Mouse (Mus musculus): ENCODE results near the gene Acot11.
"Not testable (repeated sequence)": the region's sequence is repeated elsewhere in the genome, so short reads cannot be mapped to it uniquely, and the experiment has no call there.

The Acot11 gene

DNA sequence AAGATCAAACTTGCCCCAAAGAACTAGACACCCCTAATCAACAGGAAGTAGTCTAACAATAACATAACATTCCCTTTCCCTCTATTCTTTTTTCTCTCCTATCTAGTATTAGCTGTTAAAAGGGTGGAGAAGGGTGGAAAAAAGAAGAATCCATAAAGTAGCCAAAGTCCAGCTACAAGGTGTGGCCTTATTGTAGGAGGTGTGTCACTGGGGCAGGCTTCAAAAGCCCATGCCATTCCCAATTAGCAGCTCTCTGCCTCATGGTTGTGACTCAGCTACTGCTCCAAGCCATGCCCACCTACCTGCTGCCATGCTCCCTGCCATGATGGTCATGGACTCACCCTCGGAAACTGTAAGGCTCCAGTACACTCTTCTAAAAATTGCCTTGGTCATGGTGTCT lies 32.2 kb downstream of the Acot11 start:
- DNase-seq: no peak

DNA sequence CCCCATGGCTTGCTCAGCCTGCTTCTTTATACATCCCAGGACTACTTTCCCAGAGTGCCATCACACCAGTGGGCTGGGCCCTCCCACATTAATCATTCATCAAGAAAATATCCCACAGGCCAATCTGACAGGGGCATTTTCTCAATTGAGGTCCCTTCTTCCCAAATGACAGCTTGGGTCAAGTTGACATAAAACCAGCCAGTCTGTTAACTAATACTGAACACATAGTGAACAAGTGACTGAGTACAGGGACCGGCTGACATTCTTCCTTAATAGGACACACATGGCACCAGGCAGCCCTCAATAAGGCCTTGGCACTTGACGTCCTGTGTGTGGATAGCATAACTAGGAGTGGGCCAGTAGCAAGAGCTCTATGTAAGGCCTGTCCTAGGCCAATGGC lies 35.5 kb downstream of the Acot11 start:
- no peak for DNase-seq

DNA sequence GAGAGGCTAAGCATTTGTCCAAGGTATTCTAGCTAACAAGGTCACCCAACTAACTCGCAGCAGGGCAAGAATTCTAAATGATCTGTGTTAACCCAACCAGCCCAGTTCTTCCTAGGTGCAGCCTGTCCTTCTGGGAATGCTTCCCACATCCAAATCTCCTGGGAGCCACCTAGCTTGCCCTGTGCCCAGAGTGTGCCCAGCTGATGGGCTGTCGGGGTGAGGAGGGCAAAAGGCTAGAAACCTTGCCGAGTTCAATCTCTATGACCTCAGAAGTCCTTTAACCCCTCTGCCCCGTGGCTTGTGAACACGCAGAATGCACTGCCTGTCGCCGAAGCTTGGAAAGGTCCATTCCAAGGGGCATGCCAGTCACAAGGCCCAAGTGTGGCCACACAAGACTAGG lies 40.6 kb downstream of the Acot11 start:
- no peak for DNase-seq

DNA sequence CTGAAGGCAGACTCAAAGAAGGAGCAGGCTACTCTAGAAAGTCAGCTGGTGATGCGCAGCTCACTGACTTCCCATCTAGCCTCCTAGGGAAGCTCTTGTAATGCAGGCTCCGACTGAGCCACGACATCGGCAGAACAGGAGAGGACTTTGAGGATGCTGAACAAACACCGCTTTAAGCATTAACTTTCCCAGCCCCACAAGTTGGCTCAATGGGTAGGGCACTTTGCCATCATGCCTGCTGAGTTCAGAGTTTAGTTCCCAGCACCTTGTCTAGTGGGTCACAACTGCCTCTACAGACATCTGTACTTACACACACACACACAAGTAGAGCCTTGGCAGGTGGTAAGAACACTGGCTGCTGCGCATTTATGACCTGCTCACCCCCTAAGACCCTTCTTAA lies 53.1 kb downstream of the Acot11 start:
- DNase-seq: no peak

DNA sequence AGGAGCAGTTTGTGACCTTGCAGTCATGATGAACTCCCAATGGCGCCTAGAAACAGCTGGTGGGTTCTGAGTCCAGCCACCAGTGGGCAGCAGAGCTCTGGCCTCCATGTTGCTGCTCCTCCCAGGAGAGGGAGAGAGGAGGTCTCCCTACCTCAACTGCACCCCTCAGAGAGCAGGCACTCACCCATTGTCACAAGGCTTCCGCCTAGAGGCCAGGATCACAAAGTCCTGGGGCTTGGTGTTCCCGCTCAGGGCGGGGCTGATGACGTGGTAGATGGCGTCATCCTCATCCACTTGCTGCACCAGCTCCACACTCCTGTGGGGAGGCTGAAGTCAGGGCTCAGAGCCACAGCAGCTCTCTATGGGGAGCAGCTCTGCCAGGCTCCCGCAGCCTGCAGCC lies 55.1 kb downstream of the Acot11 start:
- peak; percentile 47 for DNase-seq

DNA sequence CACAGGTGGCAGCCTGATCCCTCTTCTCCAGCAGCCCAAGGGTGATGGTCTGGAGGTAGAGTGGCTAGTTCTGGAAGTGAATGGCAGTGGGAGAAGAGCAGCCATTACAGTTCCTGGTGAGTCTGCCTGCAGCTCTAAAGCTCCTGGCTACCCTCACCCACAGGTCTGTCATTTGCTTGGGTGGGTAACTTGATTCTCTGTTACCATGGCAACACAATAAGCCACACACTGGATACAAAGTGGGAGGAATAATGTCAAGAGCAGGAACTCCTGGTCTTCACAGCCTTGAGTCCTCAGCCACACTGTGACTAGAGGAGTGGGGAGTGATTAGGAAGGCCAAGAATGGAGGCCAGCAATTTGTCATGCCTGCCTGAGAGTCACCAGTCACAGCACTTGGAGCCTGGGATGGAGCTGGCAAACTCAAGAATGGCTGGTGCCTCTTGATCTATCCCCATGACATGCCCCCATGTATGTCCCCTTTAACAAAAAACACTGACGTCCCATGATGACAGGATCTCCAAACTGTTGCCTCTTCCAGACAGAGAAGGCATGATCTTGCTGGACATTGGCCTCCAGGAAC lies 57.7 kb downstream of the Acot11 start:
- no peak for DNase-seq

DNA sequence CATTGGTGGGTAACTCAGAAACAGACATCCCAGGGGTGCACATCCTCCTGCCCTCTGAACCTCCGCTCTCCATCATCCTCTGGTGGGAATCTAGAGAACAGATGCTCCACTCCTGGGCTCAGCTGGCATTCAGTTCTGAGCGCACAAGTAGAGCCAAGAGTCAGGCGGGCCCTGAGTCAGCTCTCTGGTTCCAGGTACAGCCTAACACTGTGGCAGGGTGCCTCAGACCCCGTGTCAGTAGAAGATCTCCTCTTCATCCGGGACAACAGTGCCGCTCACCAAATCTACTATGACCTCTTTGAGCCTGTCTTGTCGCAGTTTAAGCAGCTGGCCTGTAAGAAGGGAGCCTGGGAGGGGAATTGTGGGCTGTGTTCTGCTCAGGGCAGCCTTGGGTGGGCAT lies 58.9 kb downstream of the Acot11 start:
- DNase-seq: no peak

DNA sequence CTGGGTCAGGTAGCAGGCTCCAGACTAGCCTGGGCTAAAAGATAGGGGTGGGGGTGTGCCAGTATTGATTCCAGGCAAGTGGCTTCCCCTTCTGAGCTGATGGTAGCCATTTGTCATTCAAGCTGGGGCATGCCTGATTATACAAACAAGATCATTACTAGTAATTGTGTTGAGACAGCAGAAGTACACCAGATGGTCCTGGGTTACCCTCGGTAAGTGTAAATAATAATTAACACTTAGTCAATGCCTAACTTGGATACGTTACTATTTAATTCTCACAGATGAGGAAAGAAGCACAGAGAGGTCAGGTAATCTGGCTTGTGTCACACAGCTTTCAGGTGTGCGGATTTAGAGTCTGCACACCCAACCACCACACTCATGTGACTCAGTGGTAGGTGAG lies 66.9 kb downstream of the Acot11 start:
- DNase-seq: no peak

DNA sequence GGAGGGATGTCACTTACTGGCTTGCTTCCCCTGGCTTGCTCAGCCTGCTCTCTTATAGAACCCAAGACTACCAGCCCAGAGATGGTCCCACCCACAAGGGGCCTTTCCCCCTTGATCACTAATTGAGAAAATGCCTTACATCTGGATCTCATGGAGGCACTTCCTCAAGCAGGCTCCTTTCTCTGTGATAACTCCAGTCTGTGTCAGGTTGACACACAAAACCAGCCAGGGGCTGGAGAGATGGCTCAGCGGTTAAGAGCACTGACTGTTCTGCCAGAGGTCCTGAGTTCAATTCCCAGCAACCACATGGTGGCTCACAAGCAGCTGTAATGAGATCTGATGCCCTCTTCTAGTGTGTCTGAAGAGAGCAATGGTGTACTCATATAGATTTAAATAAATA lies 67.9 kb downstream of the Acot11 start:
- not testable (repeated sequence) for DNase-seq

DNA sequence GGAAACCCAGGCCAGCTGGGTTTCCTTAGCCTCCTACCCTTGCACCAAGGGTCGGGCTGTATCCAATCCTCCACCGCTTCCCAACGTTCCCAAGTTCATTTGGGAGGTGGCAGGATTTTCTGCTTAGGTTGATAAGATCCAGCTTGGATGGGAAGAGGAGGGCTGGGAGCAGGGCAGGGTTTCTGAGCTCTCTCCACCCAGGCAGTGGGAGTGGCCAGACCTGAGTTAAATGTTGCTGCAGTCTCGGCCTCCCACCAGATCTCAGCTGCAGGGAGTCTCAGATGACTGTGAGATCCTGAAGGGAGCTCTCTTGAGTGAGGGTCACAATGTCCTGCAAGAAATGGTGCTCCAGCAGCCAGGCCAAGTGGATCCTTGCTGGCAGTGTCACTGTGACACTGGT lies 71.2 kb downstream of the Acot11 start, which contains the start of gene Fam151a:
TSS of gene Fam151a (plus strand) at position 254 of the 400 bp plus-strand sequence.
- DNase-seq: no peak

DNA sequence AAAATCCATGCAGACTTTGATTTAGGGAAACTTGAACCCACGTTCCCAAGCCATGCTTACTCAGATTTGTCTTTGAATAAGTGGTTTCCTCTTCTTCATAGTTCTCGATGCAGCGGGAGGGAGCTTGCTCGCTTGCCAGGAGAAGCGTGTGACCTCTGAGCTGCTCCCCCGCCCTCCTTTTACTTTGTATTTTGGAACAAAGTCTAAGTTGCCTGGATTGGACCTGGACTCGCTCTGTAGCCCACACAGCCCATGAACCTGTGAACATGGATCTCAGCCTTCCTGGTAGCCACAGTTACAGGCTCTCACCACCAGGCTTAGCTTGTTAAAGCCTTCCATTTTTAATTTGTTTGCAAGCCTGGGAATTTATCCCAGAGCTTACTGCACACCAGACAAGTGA lies 74.0 kb downstream of the Acot11 start, which contains the start of gene Mroh7:
TSS of gene Mroh7 (minus strand) at position 112 of the 400 bp plus-strand sequence.
- DNase-seq: no peak

DNA sequence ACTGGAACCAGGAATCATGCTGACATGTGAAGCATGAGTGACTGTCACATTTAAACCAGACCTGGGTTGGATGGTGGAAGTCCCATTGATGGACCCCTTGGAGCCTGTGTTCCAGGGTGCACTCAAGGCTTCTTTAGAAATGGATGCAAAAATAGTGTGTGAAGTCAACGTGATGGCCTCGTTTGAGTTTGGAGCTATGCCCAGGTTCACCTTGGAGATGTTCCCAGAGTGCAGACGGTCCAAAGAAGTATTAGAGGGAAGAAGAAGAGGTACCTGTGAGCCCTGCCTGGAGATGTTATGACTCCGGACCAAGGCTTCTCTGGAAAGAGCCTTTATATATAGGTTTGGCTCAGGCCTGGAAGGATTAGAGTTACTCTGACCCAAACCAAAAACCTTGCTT lies 84.2 kb downstream of the Acot11 start:
- no peak for DNase-seq

DNA sequence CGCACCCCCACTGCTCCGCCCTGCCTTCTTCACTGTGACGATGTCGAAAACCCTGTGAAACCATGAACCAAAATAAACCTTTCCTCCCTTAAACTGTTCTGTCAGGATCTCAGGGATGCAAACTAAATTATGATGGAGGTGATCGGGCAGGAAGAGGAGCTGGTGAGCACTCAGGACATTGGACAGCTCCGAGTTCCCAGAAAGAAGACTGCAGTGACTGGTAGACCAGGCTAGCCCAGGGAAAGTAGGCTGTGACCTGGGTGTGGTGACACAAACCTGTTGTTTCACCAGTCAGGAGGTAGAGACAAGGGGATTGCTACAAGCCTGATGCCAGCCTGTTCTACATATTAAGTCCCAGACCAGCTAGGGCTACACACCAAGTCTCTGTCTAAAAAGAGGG lies 91.2 kb downstream of the Acot11 start:
- no peak for DNase-seq

DNA sequence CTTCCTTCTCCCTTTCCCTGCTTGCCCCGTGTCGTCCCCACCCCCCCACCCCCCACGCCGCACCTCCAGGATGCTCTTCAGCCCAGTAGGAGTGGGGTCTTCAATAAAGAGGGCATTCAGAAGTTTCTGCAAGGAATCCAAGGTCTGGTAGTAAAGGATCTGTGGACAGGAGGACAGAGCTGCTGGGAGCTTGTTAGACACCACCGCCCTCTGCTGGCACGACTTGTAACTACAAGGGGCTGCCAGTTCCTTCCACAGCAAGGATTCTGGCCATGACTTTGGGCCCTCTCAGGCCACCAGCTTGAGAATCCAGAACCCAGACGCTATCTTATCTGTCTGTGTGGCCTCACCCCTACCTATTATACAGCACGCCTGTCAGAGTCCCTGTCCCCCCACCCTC lies 96.4 kb downstream of the Acot11 start:
- DNase-seq: peak; percentile 74

DNA sequence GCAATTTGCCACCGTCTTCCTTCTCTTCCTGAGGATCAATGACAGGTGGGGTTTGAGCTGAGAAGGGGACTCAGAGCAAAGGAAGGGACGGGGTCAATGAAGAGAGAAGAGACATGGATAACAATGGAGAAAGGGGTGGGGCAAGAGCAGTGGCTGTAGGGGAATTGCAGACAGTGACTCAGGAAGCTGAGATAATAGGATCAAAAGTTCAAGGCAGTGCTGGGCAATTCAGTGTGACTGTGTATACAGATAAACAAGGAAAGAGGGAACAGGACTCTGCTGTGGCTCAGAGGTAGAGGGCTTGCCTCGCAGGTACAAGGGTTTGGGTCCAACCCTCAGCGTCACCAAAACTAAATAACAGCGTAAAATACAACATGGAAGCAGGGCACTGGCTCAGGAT lies 96.8 kb downstream of the Acot11 start:
- DNase-seq: no peak

DNA sequence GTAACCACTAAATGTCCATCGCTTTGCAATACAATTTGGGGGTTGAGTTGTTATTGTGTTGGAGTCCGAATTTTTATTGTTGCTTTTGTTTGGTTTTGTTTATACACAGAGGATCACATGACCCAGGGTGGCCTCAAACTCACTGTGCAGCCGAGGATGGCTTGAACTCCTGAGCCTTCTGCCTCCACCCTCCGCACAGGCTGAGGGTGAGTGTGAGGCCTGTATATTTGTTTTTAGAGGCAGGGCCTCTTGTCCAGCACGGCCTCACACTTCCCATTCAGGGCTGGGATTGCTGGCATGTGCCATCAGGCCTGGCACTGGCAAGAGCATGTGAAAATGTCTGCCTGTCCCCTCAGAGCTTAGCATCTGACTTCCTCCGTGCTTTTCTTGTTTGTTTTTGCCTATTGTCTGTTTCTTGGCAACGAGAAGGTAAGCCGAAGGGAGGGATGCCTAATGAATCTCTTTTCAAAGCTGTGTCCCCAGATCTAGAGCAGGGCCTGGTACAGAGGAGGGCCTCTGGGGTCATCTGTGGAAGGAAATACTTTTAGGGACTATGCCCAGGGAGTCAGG lies 99.6 kb downstream of the Acot11 start:
- no peak for DNase-seq

DNA sequence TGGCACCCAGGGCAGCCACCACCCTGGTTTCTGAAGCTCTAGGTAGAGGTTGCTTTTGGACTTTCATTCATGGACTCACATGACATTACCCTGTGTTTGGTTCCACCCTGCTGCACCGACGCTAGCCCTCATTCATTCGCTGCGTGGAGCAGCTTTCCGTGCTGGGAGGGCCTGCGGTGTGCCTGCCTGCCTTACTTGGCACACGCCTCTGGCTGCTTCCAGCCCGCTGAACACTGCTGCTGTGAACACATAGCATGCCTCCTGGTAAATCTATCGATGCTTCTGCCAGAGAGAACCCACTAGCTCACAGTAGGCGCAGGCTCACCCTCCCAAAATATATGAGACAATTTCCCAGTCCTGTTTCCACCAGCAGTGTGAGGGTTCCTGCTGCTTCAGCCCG lies 100.4 kb downstream of the Acot11 start:
- no peak for DNase-seq

DNA sequence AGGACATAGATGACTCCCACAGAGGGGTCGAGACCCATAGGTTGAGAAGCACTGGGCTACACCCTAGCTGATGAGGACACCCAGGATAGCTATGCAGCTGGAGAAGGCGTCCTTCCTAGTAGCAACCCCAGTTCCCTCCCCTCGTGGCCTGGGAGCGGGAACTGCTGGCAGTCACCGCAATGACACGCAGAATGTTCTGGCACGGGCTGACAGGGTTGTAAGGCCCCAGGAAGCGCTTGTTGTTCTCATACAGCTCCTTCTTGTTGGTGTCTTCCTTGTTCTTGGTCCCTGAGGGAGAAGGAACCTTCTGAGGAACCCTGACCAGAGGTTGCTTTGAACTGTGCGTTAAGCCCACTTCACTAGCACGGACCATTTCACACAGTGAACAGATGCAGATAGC lies 100.8 kb downstream of the Acot11 start:
- DNase-seq: no peak

DNA sequence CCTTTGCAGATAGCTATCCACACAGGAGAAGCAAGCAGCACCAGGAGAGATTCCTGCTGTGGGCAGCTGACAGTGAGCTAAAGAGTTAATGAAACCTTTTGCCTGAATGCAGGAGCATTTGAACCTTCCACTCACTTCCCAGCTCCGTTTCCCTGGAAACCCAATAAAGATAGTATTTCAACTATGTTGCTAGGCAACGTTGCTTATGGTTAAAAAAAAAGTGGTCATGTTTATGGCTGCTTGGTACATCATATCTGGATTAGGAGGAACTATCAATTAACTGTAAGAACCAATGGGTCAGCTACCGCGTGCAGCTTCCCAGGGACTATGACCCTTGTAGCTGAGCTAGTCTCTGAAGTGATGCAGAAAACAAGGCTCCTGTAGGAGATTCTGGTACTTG lies 104.0 kb downstream of the Acot11 start:
- DNase-seq: no peak

DNA sequence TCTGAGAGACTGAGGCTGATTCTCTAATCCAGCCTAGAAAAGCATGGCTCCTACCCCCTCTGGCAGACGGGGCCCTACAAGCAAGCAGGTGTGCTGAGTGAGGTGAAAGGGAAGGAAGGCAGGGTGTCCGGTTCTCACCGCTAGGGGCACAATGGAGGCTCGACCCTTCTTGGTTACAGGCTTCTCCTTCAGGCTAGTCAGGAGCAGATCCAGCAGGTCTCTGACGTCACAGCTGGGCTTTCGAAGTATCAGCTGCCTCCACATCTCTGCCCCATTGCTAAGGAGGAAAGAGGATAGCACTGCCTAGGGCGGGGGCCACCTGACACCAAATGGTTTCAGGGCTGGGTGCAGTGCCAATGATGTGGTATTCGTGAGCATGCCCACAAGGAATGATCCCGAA lies 104.8 kb downstream of the Acot11 start:
- peak; percentile 31 for DNase-seq
